Mouse (Mus musculus) lung, embryonic 14.5 days (tissue): Measurements from ENCODE around the gene Fstl1. TPM values are rescaled to one million over a fixed set of nuclear protein-coding genes. Genes with fewer than 3 reads are reported as not detected.

ENCODE experiments used
- ATAC-seq: fragments of 200-750 bp; cut with Nextera tagmentation; 2 replicates; pipeline ENCODE4 v1.8.0; 2017; ENCODE audit warnings: mild to moderate bottlenecking, moderate TSS enrichment, moderate library complexity; ENCODE audit not compliant: insufficient read depth
- DNase-seq: peaks from one replicate; pipeline ENCODE4 v3.0.0-alpha.2; 2015
- H3K27ac ChIP-seq: fragments of 300-500 bp; sonication (generic); 2 replicates; pipeline ENCODE4 v1.5.1; 2014; ENCODE audit warnings: low read depth, mild to moderate bottlenecking, moderate library complexity
- H3K27me3 ChIP-seq: fragments of 300-500 bp; sonication (generic); 2 replicates; pipeline ENCODE4 v1.6.1; 2014; ENCODE audit warnings: low read length, control low read depth; ENCODE audit not compliant: insufficient read depth
- H3K36me3 ChIP-seq: fragments of 300-500 bp; sonication (generic); 2 replicates; pipeline ENCODE4 v1.6.1; 2014; ENCODE audit warnings: control low read depth; ENCODE audit not compliant: insufficient read depth
- H3K4me1 ChIP-seq: fragments of 300-500 bp; sonication (generic); 2 replicates; pipeline ENCODE4 v1.6.1; 2014; ENCODE audit warnings: antibody characterized with exemption, control low read depth; ENCODE audit not compliant: insufficient read depth
- H3K4me2 ChIP-seq: fragments of 300-500 bp; sonication (generic); 2 replicates; pipeline ENCODE4 v1.6.1; 2014; ENCODE audit warnings: mild to moderate bottlenecking
- H3K4me3 ChIP-seq: fragments of 300-500 bp; sonication (generic); 2 replicates; pipeline ENCODE4 v1.5.1; 2014; ENCODE audit warnings: low read depth, low read length
- H3K9ac ChIP-seq: fragments of 300-500 bp; sonication (generic); 2 replicates; pipeline ENCODE4 v1.6.1; 2014
- H3K9me3 ChIP-seq: fragments of 300-500 bp; sonication (generic); 2 replicates; pipeline ENCODE4 v1.6.1; 2016; ENCODE audit warnings: low read depth, low read length, control low read depth
- CTCF ChIP-seq: IDR thresholded peaks from 2 replicates; pipeline ENCODE4 v1.5.1; 2016; ENCODE audit warnings: antibody characterized with exemption, low read depth
- WGBS: fragments of 180-500 bp; shearing (Covaris S2); extraction: QIAGEN DNeasy Blood & Tissue Kit; methylation state at CpG from one replicate; pipeline ENCODE4 v1.1.7; 2014; 5-methylcytosine and 5-hydroxymethylcytosine counted together
- polyA plus RNA-seq: library from polyadenylated mRNA; unstranded; fragments of >200 nt; fragmentation: Nextera tagmentation; extraction: Ambion mirVana; gene quantifications from 2 replicates; pipeline ENCODE4 v1.2.1, GENCODE M21; 2014

The Fstl1 gene
- polyA plus RNA-seq, 1 experiment from 2014 or later = 460 TPM

DNA sequence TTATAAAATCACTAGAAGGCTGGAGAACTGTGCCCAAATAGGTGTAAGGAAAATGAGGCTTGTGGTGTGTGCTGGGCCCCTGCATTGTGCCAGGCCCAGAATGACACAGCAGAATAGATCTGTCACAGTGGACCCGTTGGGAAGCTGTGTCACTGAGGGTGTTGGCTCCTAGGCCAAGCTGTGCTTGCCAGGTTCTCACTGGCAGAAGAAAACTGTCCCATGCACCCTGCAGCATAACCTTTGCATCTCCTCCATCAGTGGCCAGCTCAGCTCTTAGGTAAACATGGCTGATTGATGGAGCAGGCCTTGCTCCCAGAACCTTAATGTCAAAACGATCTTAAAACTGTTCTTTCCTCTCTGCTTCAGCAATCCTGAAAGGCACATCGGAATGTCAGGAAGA is 79.7 kb downstream of the Fstl1 start:
- H3K4me1 ChIP-seq = peaks cover 8% of the 10 kb centered on the region; the same call in 1 of the 2 replicates
- no peak overlapping the region for H3K4me2 ChIP-seq
- WGBS = 24% methylated on average over 3 of the region's 3 CpGs
- H3K4me3 ChIP-seq = no peak overlapping the region
- no peak overlapping the region for H3K9ac ChIP-seq
- no peak for DNase-seq
- no peak overlapping the region for H3K27ac ChIP-seq
- H3K9me3 ChIP-seq = no peaks in the 10 kb centered on the region
- no peak for ATAC-seq
- TF ChIP-seq CTCF = no peak
- H3K27me3 ChIP-seq = no peaks in the 10 kb centered on the region
- H3K36me3 ChIP-seq = no peaks in the 10 kb centered on the region

DNA sequence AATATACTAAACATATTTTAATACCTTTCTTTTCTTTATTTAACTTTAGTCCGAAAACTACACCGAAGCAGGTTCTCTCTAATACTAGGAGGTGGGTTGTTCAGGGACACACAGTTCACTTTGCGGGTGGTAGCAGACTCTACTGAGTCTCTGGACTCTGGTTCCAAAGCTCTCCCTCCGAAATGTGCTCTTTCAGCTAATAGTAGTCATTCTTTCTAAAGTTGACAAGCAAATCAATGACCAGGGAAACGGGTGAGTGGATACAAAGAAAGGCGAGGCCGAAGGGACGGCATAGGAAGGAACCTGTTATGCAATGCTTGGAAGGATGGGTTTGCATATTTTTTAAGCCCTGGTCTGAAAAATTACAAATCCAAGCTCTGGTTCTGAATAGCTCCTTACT is 80.8 kb downstream of the Fstl1 start:
- H3K9me3 ChIP-seq = no peaks in the 10 kb centered on the region
- WGBS = 76% methylated on average over 8 of the region's 8 CpGs
- no peak overlapping the region for H3K4me3 ChIP-seq
- H3K27ac ChIP-seq = no peak overlapping the region
- TF ChIP-seq CTCF = no peak
- no peak overlapping the region for H3K9ac ChIP-seq
- H3K4me1 ChIP-seq = peaks cover 4% of the 10 kb centered on the region; the same call in 1 of the 2 replicates
- H3K36me3 ChIP-seq = no peaks in the 10 kb centered on the region
- no peak overlapping the region for H3K4me2 ChIP-seq
- no peaks in the 10 kb centered on the region for H3K27me3 ChIP-seq
- DNase-seq (no peak), ATAC-seq (no peak)

DNA sequence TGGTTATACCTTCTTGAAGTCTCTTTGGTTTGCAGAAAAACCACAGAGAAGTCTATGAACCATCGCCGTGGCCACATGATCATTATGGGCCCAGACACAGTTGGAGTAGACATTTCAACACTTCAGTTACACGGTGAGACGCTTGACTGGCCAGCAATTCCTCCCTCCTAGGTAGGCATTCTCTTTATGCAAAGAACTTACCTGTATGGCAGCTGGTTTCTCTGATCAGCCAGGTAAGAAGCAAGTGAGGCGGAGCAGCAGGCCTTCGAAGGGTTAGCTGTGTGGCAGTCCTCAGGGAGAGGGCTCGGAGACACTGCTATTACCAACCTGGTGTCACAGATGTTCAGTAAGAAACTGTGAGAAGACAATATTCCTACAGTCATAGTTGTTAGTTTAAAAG is 83.5 kb downstream of the Fstl1 start:
- DNase-seq (no peak), ATAC-seq (no peak)
- Histone ChIP-seq H3K4me3 (no peak overlapping the region), H3K9me3 (no peaks in the 10 kb centered on the region), H3K27ac (no peak overlapping the region), H3K4me2 (no peak overlapping the region), H3K4me1 (no peaks in the 10 kb centered on the region), H3K27me3 (no peaks in the 10 kb centered on the region), H3K36me3 (no peaks in the 10 kb centered on the region), H3K9ac (no peak overlapping the region)
- 78% methylated on average over 7 of the region's 7 CpGs for WGBS
- TF ChIP-seq CTCF = no peak

DNA sequence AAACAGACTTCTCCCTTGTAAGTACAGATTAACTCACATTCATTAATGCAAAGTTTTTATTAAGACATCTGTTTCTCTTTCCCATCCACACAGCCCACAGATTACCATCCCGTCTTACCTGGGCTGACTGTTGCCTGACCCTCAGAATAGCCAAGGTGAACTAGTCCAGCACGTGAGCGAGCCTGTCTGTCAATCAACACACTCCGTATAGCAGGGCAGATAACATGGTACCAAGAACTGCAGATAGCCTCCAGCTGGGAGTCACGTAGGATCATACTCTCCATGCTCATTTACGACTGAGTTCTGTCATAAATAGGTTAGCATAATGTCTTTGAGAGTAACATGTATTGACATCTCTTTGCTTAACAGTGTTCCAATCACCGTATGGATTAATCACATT is 84.4 kb downstream of the Fstl1 start, which contains the start of gene Gm36028:
Gm36028 (minus strand) TSS at position 118 of the 400 bp plus-strand sequence.
- no peak within 1 kb of the TSS for H3K27ac ChIP-seq
- H3K4me1 ChIP-seq = no peaks in the 10 kb centered on the region
- no peaks in the 10 kb centered on the region for H3K27me3 ChIP-seq
- no peaks in the 10 kb centered on the region for H3K36me3 ChIP-seq
- WGBS = 67% methylated on average over 7 of the region's 7 CpGs
- no peaks in the 10 kb centered on the region for H3K9me3 ChIP-seq
- no peak within 1 kb of the TSS for H3K4me2 ChIP-seq
- DNase-seq = no peak
- no peak for ATAC-seq
- H3K9ac ChIP-seq = no peak within 1 kb of the TSS
- TF ChIP-seq CTCF = no peak
- H3K4me3 ChIP-seq = no peak within 1 kb of the TSS

DNA sequence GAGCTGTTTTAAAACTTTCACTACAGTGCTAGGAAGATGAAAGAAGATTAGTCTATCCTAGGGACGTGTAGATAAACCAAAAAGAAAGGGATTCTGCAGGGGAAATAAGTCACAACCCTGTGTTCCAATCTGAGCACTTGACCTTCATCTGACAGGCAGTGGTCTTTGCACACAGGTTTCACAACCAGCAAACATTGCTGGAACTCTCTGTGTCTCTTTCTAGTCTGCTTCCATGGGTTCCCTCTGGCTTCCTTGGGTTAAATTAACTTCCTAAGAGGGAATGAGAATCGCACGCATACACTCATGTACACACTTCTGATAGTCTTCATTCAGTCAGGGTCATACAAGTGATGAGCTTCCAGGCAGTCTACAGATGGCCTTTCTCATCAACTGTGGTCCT is 87.2 kb downstream of the Fstl1 start:
- Histone ChIP-seq H3K27me3 (no peaks in the 10 kb centered on the region), H3K27ac (no peak overlapping the region), H3K9me3 (no peaks in the 10 kb centered on the region), H3K9ac (no peak overlapping the region), H3K4me1 (no peaks in the 10 kb centered on the region), H3K36me3 (no peaks in the 10 kb centered on the region), H3K4me3 (no peak overlapping the region), H3K4me2 (no peak overlapping the region)
- ATAC-seq (no peak), DNase-seq (no peak)
- WGBS = 73% methylated on average over 3 of the region's 3 CpGs
- TF ChIP-seq CTCF = no peak

DNA sequence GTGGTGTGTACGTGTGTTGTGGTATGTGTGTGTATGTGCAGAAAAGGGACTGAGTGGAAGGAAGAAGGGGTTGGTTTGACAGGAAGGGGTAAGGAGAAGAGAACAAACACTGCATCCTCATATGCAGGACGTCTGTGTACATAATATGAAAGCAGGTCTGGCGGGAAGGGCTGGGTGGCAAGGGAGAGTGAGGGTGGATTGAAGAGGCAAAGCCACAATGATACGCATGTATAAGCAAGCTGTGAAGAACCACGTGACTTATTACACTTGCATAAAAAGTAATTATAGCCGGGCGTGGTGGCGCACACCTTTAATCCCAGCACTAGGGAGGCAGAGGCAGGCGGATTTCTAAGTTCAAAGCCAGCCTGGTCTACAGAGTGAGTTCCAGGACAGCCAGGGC is 89.2 kb downstream of the Fstl1 start:
- no peaks in the 10 kb centered on the region for H3K9me3 ChIP-seq
- no peak overlapping the region for H3K4me2 ChIP-seq
- no peaks in the 10 kb centered on the region for H3K36me3 ChIP-seq
- ATAC-seq = no peak
- H3K4me1 ChIP-seq = peaks cover 10% of the 10 kb centered on the region; the same call in 1 of the 2 replicates
- WGBS = 74% methylated on average over 9 of the region's 9 CpGs
- no peak overlapping the region for H3K4me3 ChIP-seq
- no peaks in the 10 kb centered on the region for H3K27me3 ChIP-seq
- no peak for TF ChIP-seq CTCF
- no peak overlapping the region for H3K9ac ChIP-seq
- DNase-seq = no peak
- no peak overlapping the region for H3K27ac ChIP-seq

DNA sequence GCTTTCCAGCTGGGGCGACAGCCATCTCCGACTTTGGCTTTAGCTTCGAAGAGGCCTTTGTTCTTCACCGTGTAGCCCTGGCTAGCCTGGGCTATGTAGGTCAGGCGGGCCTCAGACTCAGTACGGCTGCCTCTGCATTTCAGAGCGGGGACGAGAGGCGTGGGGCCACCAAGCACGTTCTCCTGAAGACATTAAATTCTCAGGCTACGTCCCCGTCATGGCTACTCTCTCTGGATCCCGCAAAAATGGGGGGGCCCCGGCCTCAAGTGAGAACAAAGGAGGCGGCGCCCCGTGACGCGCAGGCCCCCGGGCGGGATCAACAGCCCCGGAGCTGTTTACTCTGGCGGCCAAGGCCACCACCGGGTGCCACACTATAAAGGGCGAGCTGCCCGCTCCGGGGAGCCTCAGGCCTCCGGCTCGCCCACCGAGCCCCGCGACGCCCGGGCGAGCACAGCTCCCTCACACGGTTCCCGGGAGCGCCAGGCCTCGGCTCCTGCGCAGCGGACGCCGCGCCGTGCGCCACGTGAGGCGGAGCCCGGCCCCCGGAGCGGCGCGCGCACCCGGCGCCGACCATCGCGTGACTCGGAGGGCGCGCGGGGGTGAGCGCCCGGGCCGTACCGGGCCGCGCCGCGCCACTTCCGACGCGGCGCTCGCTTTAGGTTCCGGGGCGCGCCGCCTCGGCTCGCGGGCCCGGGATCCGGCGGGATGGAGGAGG is 91.3 kb downstream of the Fstl1 start, which contains the start of gene Lrrc58:
Lrrc58 (plus strand) TSS at position 599 of the 715 bp plus-strand sequence.
- peak; percentile 96 for ATAC-seq
- 1% methylated on average over 86 of the region's 86 CpGs for WGBS

More for the DNA sequence above, 91.3 kb downstream of the Fstl1 start, which contains the start of gene Lrrc58:
- H3K27me3 ChIP-seq = no peaks in the 10 kb centered on the region
- DNase-seq = peak; percentile 93
- no peaks in the 10 kb centered on the region for H3K36me3 ChIP-seq
- H3K4me1 ChIP-seq = peaks cover 18% of the 10 kb centered on the region
- H3K4me2 ChIP-seq = peak within 1 kb of the TSS; percentile 78
- H3K9ac ChIP-seq = peak within 1 kb of the TSS; percentile 98
- no peaks in the 10 kb centered on the region for H3K9me3 ChIP-seq
- no peak for TF ChIP-seq CTCF
- H3K4me3 ChIP-seq = peak within 1 kb of the TSS; percentile 98
- H3K27ac ChIP-seq = peak within 1 kb of the TSS; percentile 99
